Mouse (Mus musculus) CH12.LX (cell line): Measurements from ENCODE around the gene Tacc2.

ENCODE experiments used
- CTCF ChIP-seq, 2 experiments: IDR thresholded peaks in 1 of 2; conservative IDR thresholded peaks in 1 of 2; 2 replicates each; pipeline ENCODE4 v1.5.1; 2011 to 2012; ENCODE audit warnings: low read depth in 2 of 2, low read length in 2 of 2, improper control_type of control experiment in 1 of 2, inconsistent platforms in 1 of 2, mild to moderate bottlenecking in 1 of 2, moderate library complexity in 1 of 2
- JUND ChIP-seq: conservative IDR thresholded peaks from 2 replicates; pipeline ENCODE4 v1.6.1; 2011; ENCODE audit warnings: low read depth, low read length, improper control_type of control experiment
- MAFK ChIP-seq: IDR thresholded peaks from 2 replicates; pipeline ENCODE4 v1.6.1; 2011; ENCODE audit warnings: low read length, improper control_type of control experiment; ENCODE audit not compliant: insufficient replicate concordance
- NELFE ChIP-seq: IDR thresholded peaks from 2 replicates; pipeline ENCODE4 v1.6.1; 2011; ENCODE audit warnings: low read depth, low read length, improper control_type of control experiment
- NRF1 ChIP-seq: IDR thresholded peaks from 2 replicates; pipeline ENCODE4 v1.6.1; 2014; ENCODE audit warnings: low read depth, mild to moderate bottlenecking, inconsistent platforms, low read length, improper control_type of control experiment, moderate library complexity
- POLR2A ChIP-seq: IDR thresholded peaks from 2 replicates; pipeline ENCODE4 v1.6.1; 2011; ENCODE audit warnings: low read depth, mild to moderate bottlenecking, improper control_type of control experiment, low read length
- TCF12 ChIP-seq: IDR thresholded peaks from 2 replicates; pipeline ENCODE4 v1.6.1; 2014; ENCODE audit warnings: low read depth, mild to moderate bottlenecking, inconsistent platforms, low read length, improper control_type of control experiment
- USF2 ChIP-seq: conservative IDR thresholded peaks from 2 replicates; pipeline ENCODE4 v1.6.1; 2011; ENCODE audit warnings: low read depth, low read length, improper control_type of control experiment

DNA sequence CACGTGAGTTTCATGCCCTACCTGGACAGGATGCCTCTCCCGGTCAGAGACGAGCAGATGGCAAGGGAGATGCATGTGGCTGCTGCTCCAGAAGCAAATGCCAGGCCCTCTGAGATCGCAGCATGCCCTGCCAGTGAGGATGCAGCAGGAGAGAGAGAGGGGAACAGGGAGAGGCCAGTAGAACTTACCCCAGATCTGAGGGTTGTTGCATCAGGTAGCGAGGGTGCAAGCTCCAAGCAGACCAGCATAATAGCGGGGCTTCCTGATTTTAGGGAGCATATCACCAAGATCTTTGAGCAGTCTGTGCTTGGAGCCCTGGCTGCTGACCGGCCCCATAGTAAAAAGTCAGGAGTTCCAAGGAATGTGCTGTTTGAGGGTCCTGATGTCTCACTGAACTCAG, 48.1 kb downstream of the Tacc2 start:
- TF ChIP-seq JUND (no peak), USF2 (no peak), NRF1 (no peak), CTCF (conservative IDR thresholded peaks at IDR 0.05 in 1 of 2, IDR thresholded peaks at IDR 0.05 in 1 of 2; ENCODE audit: low read depth in 2 of 2, low read length in 2 of 2) (no peak), NELFE (no peak), MAFK (no peak), TCF12 (no peak), POLR2A (no peak)
